Mouse (Mus musculus): ENCODE data around the gene Serpinb6d. TPM values are rescaled to one million over a fixed set of nuclear protein-coding genes. Genes with fewer than 3 reads are reported as not detected.

Serpinb6d gene
- not detected in 2 replicates for polyA plus RNA-seq (2014; fragmentation: Nextera tagmentation; extraction: Ambion mirVana)

DNA sequence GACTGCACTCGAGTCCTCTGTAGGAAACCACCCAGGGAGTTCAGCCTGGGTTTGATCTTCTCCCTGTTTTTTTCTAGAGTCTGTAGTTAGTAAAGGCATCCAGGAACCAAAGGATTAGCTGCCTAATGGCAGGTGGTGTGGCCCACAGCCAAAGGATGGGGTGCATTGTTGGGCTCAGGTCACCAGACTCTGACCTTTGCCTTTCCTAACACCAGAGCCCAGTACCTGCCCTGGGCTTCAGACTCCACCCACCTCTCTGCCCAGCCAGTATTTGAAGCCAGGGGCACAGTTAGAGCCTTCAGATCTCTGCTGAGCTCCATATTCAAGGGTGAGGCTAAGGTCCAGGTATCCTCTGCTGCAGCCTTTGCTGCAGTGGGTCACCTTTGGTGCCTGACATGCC lies at the start of gene Serpinb6d:
TSS of gene Serpinb6d (plus strand) at position 301 of the 400 bp plus-strand sequence.
- Histone ChIP-seq H3K27me3 (ENCODE audit: control insufficient read depth, insufficient read depth, low read length) (no peaks in the 10 kb centered on the region), H3K9me3 (ENCODE audit: control insufficient read depth, low read length) (peaks cover 17% of the 10 kb centered on the region), H3K27ac (ENCODE audit: low read depth, low read length) (no peak within 1 kb of the TSS), H3K9ac (ENCODE audit: low read length) (no peak within 1 kb of the TSS), H3K4me3 (ENCODE audit: low read depth, low read length) (no peak within 1 kb of the TSS), H3K36me3 (ENCODE audit: control insufficient read depth, insufficient read depth, low read length) (no peaks in the 10 kb centered on the region), H3K4me2 (no peak within 1 kb of the TSS), H3K4me1 (ENCODE audit: control insufficient read depth, insufficient read depth, low read length) (no peaks in the 10 kb centered on the region)
- DNase-seq (ENCODE audit: low spot score, missing footprints) (no peak), ATAC-seq (ENCODE audit: low FRiP score) (no peak)
- WGBS = 49% methylated on average over 1 of the region's 1 CpGs

DNA sequence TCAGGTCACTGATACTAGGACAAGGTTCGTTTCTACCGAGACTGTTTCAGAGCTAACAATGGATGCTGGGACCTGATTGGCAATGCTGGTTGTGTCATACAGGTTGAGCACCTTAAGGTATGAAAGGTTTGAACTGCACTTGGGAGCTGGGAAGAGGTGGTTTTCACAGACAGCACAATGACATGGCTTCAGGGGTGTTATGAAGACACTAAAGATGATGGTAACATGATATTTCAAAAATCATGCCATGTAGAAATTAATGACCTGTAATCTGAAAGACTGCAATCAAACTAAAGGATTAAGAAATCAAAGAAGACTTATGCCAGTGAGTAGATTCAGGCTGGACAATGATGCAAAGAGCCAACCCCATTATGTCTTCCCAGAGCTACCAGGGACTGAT lies 38.3 kb upstream of the Serpinb6d start:
- H3K9me3 ChIP-seq (ENCODE audit: control insufficient read depth, low read length) = peaks cover 20% of the 10 kb centered on the region; the same call in 1 of the 2 replicates
- H3K27me3 ChIP-seq (ENCODE audit: control insufficient read depth, insufficient read depth, low read length) = no peaks in the 10 kb centered on the region
- H3K4me1 ChIP-seq (ENCODE audit: control insufficient read depth, insufficient read depth, low read length) = no peaks in the 10 kb centered on the region
- no peak overlapping the region for H3K4me3 ChIP-seq (ENCODE audit: low read depth, low read length)
- no peak overlapping the region for H3K27ac ChIP-seq (ENCODE audit: low read depth, low read length)
- no peak for DNase-seq (ENCODE audit: low spot score, missing footprints)
- no peak for ATAC-seq (ENCODE audit: low FRiP score)
- no peak overlapping the region for H3K9ac ChIP-seq (ENCODE audit: low read length)
- H3K4me2 ChIP-seq = no peak overlapping the region
- H3K36me3 ChIP-seq (ENCODE audit: control insufficient read depth, insufficient read depth, low read length) = no peaks in the 10 kb centered on the region
- WGBS = 94% methylated on average over 2 of the region's 2 CpGs

DNA sequence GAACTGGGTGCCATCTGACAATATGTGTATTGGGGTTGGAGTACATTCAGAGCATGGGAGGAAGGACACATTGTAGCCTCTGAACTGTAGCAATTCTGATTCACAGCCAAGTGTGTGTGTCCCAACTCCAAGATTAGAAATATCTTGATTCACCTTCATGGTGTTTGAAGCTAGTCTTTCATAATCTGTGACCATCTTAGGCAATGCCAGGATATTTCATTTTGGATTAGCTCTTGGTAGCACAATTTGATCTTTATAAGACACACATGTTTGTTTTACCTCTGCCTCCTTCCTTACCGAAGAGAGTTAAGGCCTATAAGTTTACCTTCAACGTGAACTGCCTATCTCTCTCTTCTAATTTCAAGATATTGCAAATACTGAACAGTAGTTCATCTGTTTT lies 18.7 kb upstream of the Serpinb6d start:
- WGBS = 80% methylated on average over 2 of the region's 2 CpGs
- no peaks in the 10 kb centered on the region for H3K36me3 ChIP-seq (ENCODE audit: control insufficient read depth, insufficient read depth, low read length)
- ATAC-seq (ENCODE audit: low FRiP score) (no peak), DNase-seq (ENCODE audit: low spot score, missing footprints) (no peak)
- no peak overlapping the region for H3K9ac ChIP-seq (ENCODE audit: low read length)
- no peaks in the 10 kb centered on the region for H3K27me3 ChIP-seq (ENCODE audit: control insufficient read depth, insufficient read depth, low read length)
- H3K4me1 ChIP-seq (ENCODE audit: control insufficient read depth, insufficient read depth, low read length) = no peaks in the 10 kb centered on the region
- H3K9me3 ChIP-seq (ENCODE audit: control insufficient read depth, low read length) = peaks cover 6% of the 10 kb centered on the region; the same call in 1 of the 2 replicates
- H3K4me2 ChIP-seq = no peak overlapping the region
- no peak overlapping the region for H3K4me3 ChIP-seq (ENCODE audit: low read depth, low read length)
- no peak overlapping the region for H3K27ac ChIP-seq (ENCODE audit: low read depth, low read length)

DNA sequence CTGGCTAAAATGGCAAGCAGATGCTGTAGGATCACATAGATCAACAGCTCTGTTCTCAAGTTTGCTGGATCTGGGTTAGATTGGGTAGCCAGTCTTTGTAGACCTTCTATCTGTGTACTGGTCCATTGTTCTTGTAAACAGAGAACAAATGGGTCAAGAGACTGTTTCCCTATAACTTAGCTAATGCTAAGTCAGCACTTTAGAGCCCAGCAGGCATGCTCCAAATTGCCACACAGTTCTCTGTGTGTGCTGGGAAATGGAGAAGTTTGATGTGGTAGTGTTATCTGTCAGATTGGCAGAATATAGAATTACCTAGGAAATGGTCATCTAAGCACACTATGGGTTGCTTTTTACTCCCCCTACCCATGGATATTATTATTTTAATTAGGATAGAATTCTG lies 1.3 kb downstream of the Serpinb6d start:
- Histone ChIP-seq H3K4me2 (no peak overlapping the region), H3K9me3 (ENCODE audit: control insufficient read depth, low read length) (peaks cover 17% of the 10 kb centered on the region), H3K27ac (ENCODE audit: low read depth, low read length) (no peak overlapping the region), H3K9ac (ENCODE audit: low read length) (no peak overlapping the region), H3K4me3 (ENCODE audit: low read depth, low read length) (no peak overlapping the region), H3K4me1 (ENCODE audit: control insufficient read depth, insufficient read depth, low read length) (no peaks in the 10 kb centered on the region), H3K27me3 (ENCODE audit: control insufficient read depth, insufficient read depth, low read length) (no peaks in the 10 kb centered on the region), H3K36me3 (ENCODE audit: control insufficient read depth, insufficient read depth, low read length) (no peaks in the 10 kb centered on the region)
- ATAC-seq (ENCODE audit: low FRiP score) (no peak), DNase-seq (ENCODE audit: low spot score, missing footprints) (no peak)

DNA sequence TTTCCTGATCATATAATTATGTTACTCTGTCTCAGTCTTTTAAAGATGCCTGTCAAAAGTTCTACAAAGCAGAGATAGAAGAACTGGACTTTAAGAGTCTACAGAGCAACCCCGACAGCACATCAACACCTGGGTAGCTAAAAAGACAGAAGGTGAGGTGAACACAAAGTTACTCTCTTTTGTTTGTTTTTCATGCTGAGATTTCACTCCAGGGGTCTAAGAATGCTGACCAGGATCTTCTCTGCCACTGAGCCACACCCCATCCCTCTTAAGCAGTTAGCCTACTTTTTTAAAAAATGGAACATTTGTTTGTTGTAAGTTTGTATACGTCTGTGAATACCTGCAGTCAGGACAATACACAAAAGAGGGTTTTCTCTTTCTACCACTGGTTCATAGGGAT lies 59.1 kb downstream of the Serpinb6d start:
- Histone ChIP-seq H3K4me3 (ENCODE audit: low read depth, low read length) (no peak overlapping the region), H3K9ac (ENCODE audit: low read length) (no peak overlapping the region), H3K9me3 (ENCODE audit: control insufficient read depth, low read length) (0 out of 2 replicates have a peak, but pooled peaks cover 5% of the 10 kb centered on the region), H3K4me2 (no peak overlapping the region), H3K27me3 (ENCODE audit: control insufficient read depth, insufficient read depth, low read length) (no peaks in the 10 kb centered on the region), H3K4me1 (ENCODE audit: control insufficient read depth, insufficient read depth, low read length) (no peaks in the 10 kb centered on the region), H3K36me3 (ENCODE audit: control insufficient read depth, insufficient read depth, low read length) (no peaks in the 10 kb centered on the region; the same call in 1 of the 2 replicates), H3K27ac (ENCODE audit: low read depth, low read length) (no peak overlapping the region)
- no peak for DNase-seq (ENCODE audit: low spot score, missing footprints)
- no peak for ATAC-seq (ENCODE audit: low FRiP score)
- 76% methylated on average over 2 of the region's 2 CpGs for WGBS

Other genes starting within 250 kb of the Serpinb6d start
- not detected in 2 replicates for gene Serpinb9g, start 176.6 kb upstream of the Serpinb6d start, polyA plus RNA-seq (2014; fragmentation: Nextera tagmentation; extraction: Ambion mirVana)
- not detected in 2 replicates for gene Serpinb6e, start 182.0 kb downstream of the Serpinb6d start, polyA plus RNA-seq (2014; fragmentation: Nextera tagmentation; extraction: Ambion mirVana)
- gene Serpinb6c, start 244.3 kb downstream of the Serpinb6d start, polyA plus RNA-seq (2014; fragmentation: Nextera tagmentation; extraction: Ambion mirVana) = 0.29 TPM in 1 of 2 replicates, not detected in the other